Mouse (Mus musculus) intestine, postnatal 0 days (tissue): ENCODE data around the gene Sacs. TPM values are rescaled to one million over a fixed set of nuclear protein-coding genes. Genes with fewer than 3 reads are reported as not detected.
"Not testable (repeated sequence)": the region's sequence is repeated elsewhere in the genome, so short reads cannot be mapped to it uniquely, and the experiment has no call there.

Source experiments
- ATAC-seq: fragments of 200-750 bp; cut with Nextera tagmentation; 2 replicates; pipeline ENCODE4 v1.8.0; 2017; ENCODE audit warnings: mild to moderate bottlenecking, moderate TSS enrichment, moderate library complexity
- H3K27ac ChIP-seq: fragments of 300-500 bp; sonication (generic); 2 replicates; pipeline ENCODE4 v1.5.1; 2014; ENCODE audit warnings: mild to moderate bottlenecking, low read depth, low read length, moderate library complexity
- H3K27me3 ChIP-seq: fragments of 300-500 bp; sonication (generic); replicated peaks from 2 replicates; pipeline ENCODE4 v1.6.1; 2014; ENCODE audit warnings: low read length, mixed read lengths; ENCODE audit not compliant: control insufficient read depth, insufficient read depth
- H3K36me3 ChIP-seq: fragments of 300-500 bp; sonication (generic); 2 replicates; pipeline ENCODE4 v1.6.1; 2014; ENCODE audit warnings: mild to moderate bottlenecking, moderate library complexity; ENCODE audit not compliant: control insufficient read depth, insufficient read depth
- H3K4me1 ChIP-seq: fragments of 300-500 bp; sonication (generic); replicated peaks from 2 replicates; pipeline ENCODE4 v1.6.1; 2014; ENCODE audit warnings: antibody characterized with exemption, low read length, mixed read lengths; ENCODE audit not compliant: control insufficient read depth, insufficient read depth
- H3K4me2 ChIP-seq: fragments of 300-500 bp; sonication (generic); replicated peaks from 2 replicates; pipeline ENCODE4 v1.6.1; 2014; ENCODE audit warnings: low read depth, mild to moderate bottlenecking, moderate library complexity
- H3K4me3 ChIP-seq: fragments of 300-500 bp; sonication (generic); 2 replicates; pipeline ENCODE4 v1.5.1; 2014; ENCODE audit warnings: low read depth, low read length
- H3K9ac ChIP-seq: fragments of 300-500 bp; sonication (generic); 2 replicates; pipeline ENCODE4 v1.6.1; 2014; ENCODE audit warnings: mild to moderate bottlenecking, low read depth, low read length
- H3K9me3 ChIP-seq: fragments of 300-500 bp; sonication (generic); 2 replicates; pipeline ENCODE4 v1.6.1; 2016; ENCODE audit warnings: mixed run types; ENCODE audit not compliant: control insufficient read depth
- CTCF ChIP-seq: sonication (generic); IDR thresholded peaks from 2 replicates; pipeline ENCODE4 v1.5.1; 2016; ENCODE audit warnings: low read depth, mild to moderate bottlenecking, control low read depth, antibody characterized with exemption, moderate library complexity
- WGBS: fragments of 180-500 bp; shearing (Covaris S2); extraction: QIAGEN DNeasy Blood & Tissue Kit; methylation state at CpG from one replicate; pipeline ENCODE4 v1.1.7; 2014; 5-methylcytosine and 5-hydroxymethylcytosine counted together
- polyA plus RNA-seq: library from polyadenylated mRNA; unstranded; fragments of >200 nt; fragmentation: Nextera tagmentation; extraction: Ambion mirVana; gene quantifications from 2 replicates; pipeline ENCODE4 v1.2.1, GENCODE M21; 2015

Gene Sacs
- polyA plus RNA-seq, 1 experiment from 2014 or later, result 1.0 TPM

DNA sequence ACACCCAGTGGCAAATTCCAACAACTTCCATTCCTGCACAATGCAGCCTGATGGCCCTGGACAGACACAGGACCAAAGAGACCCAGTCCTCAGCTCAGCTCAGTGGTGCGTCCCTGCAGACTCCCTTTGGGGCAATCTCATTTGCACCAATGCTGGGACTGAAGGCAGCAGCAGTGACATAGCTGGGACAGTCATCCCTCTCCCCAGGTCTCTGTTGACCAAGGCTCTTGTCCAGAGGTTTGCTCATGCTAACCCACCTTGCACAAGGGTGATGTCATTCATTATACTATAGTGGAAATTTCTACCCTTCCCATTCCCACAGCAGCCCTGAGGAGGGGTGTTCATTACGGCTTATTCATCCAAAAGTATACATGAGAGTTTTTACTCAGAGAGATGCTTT, 29.6 kb upstream of the Sacs start:
- 91% methylated on average over 2 of the region's 2 CpGs for WGBS
- Histone ChIP-seq H3K4me3 (no peak overlapping the region), H3K4me2 (no peak overlapping the region), H3K27me3 (no peaks in the 10 kb centered on the region), H3K9ac (no peak overlapping the region), H3K4me1 (no peaks in the 10 kb centered on the region), H3K9me3 (no peaks in the 10 kb centered on the region), H3K27ac (no peak overlapping the region), H3K36me3 (no peaks in the 10 kb centered on the region)
- no peak for ATAC-seq
- no peak for TF ChIP-seq CTCF

- Histone ChIP-seq H3K36me3 (no peaks in the 10 kb centered on the region), H3K9ac (no peak overlapping the region), H3K27me3 (no peaks in the 10 kb centered on the region), H3K4me2 (no peak overlapping the region), H3K9me3 (no peaks in the 10 kb centered on the region), H3K4me3 (no peak overlapping the region), H3K4me1 (no peaks in the 10 kb centered on the region), H3K27ac (no peak overlapping the region)
- no peak for ATAC-seq
- TF ChIP-seq CTCF, result peak; percentile 89
- WGBS, result 7% methylated on average over 11 of the region's 11 CpGs
These were observed 25.9 kb upstream of the Sacs start for GRCm38 (mm10) chr14:61112404-61112803.

GRCm38 (mm10) chr14:61124755-61125154, 13.5 kb upstream of the Sacs start:
- no peaks in the 10 kb centered on the region for H3K27me3 ChIP-seq
- no peak overlapping the region for H3K4me2 ChIP-seq
- TF ChIP-seq CTCF, result no peak
- H3K27ac ChIP-seq, result no peak overlapping the region
- WGBS, result 73% methylated on average over 5 of the region's 5 CpGs
- no peak overlapping the region for H3K9ac ChIP-seq
- no peak for ATAC-seq
- H3K4me1 ChIP-seq, result no peaks in the 10 kb centered on the region
- no peaks in the 10 kb centered on the region for H3K9me3 ChIP-seq
- H3K4me3 ChIP-seq, result no peak overlapping the region
- H3K36me3 ChIP-seq, result no peaks in the 10 kb centered on the region

- no peaks in the 10 kb centered on the region for H3K4me1 ChIP-seq
- no peak overlapping the region for H3K9ac ChIP-seq
- H3K4me2 ChIP-seq, result no peak overlapping the region
- H3K9me3 ChIP-seq, result no peaks in the 10 kb centered on the region
- 80% methylated on average over 6 of the region's 6 CpGs for WGBS
- TF ChIP-seq CTCF, result no peak
- ATAC-seq, result no peak
- H3K27me3 ChIP-seq, result no peaks in the 10 kb centered on the region
- no peaks in the 10 kb centered on the region for H3K36me3 ChIP-seq
- no peak overlapping the region for H3K27ac ChIP-seq
- H3K4me3 ChIP-seq, result no peak overlapping the region
These were observed 13.1 kb upstream of the Sacs start for GRCm38 (mm10) chr14:61125201-61125600.

- not testable (repeated sequence) for H3K36me3 ChIP-seq, H3K4me2 ChIP-seq, H3K4me3 ChIP-seq, ATAC-seq, H3K27me3 ChIP-seq, H3K9me3 ChIP-seq, H3K9ac ChIP-seq, H3K27ac ChIP-seq, H3K4me1 ChIP-seq
- 76% methylated on average over 5 of the region's 6 CpGs for WGBS
These were observed 10.9 kb upstream of the Sacs start for GRCm38 (mm10) chr14:61127365-61127764.

- Histone ChIP-seq H3K27ac (no peak overlapping the region), H3K4me1 (no peaks in the 10 kb centered on the region), H3K9ac (no peak overlapping the region), H3K36me3 (no peaks in the 10 kb centered on the region), H3K4me3 (no peak overlapping the region), H3K27me3 (no peaks in the 10 kb centered on the region), H3K9me3 (no peaks in the 10 kb centered on the region), H3K4me2 (no peak overlapping the region)
- no peak for ATAC-seq
- WGBS, result 63% methylated on average over 7 of the region's 7 CpGs
- TF ChIP-seq CTCF, result no peak
These were observed 9.2 kb upstream of the Sacs start for GRCm38 (mm10) chr14:61128961-61129507.

- no peak overlapping the region for H3K4me3 ChIP-seq
- H3K27me3 ChIP-seq, result no peaks in the 10 kb centered on the region
- H3K9ac ChIP-seq, result no peak overlapping the region
- no peaks in the 10 kb centered on the region for H3K36me3 ChIP-seq
- H3K9me3 ChIP-seq, result no peaks in the 10 kb centered on the region
- no peak for TF ChIP-seq CTCF
- 68% methylated on average over 1 of the region's 1 CpGs for WGBS
- no peak overlapping the region for H3K4me2 ChIP-seq
- H3K4me1 ChIP-seq, result no peaks in the 10 kb centered on the region
- ATAC-seq, result no peak
- no peak overlapping the region for H3K27ac ChIP-seq
These were observed 5.7 kb upstream of the Sacs start for GRCm38 (mm10) chr14:61132556-61132955.
